Mouse (Mus musculus) G1E (cell line): ENCODE data around the gene Fnd3c2.

ENCODE experiments used
- CTCF ChIP-seq: IDR thresholded peaks from 2 replicates; pipeline ENCODE4 v1.5.1; 2012; ENCODE audit warnings: low read depth, low read length, inconsistent platforms, mixed read lengths
- GATA1 ChIP-seq: IDR thresholded peaks from 2 replicates; pipeline ENCODE4 v1.6.1; 2012; ENCODE audit warnings: borderline replicate concordance, low read length, inconsistent platforms, mixed read lengths
- POLR2AphosphoS5 ChIP-seq: IDR thresholded peaks from 2 replicates; pipeline ENCODE4 v1.6.1; 2012; ENCODE audit warnings: low read depth, low read length, inconsistent platforms; ENCODE audit not compliant: insufficient replicate concordance

- no peak for TF ChIP-seq GATA1
- TF ChIP-seq CTCF, result no peak
- no peak for TF ChIP-seq POLR2AphosphoS5
Observed at GRCm38 (mm10) chrX:106221058-106221457, 34.1 kb downstream of the Fnd3c2 start, which contains the start of gene Taf9b.
